Mouse (Mus musculus) retina, adult 2 months (tissue): ENCODE measurements at regions not wholly inside any gene's neighbourhood (a gene's known extent, or its start where the extent isn't known, plus 50 kb on each side); places are given as distances from the start of the nearest gene placed in this dataset.

Source experiments
- DNase-seq: peaks from one replicate; pipeline ENCODE4 v3.0.0-alpha.2; 2012; ENCODE audit warnings: low read depth, low spot score

DNA sequence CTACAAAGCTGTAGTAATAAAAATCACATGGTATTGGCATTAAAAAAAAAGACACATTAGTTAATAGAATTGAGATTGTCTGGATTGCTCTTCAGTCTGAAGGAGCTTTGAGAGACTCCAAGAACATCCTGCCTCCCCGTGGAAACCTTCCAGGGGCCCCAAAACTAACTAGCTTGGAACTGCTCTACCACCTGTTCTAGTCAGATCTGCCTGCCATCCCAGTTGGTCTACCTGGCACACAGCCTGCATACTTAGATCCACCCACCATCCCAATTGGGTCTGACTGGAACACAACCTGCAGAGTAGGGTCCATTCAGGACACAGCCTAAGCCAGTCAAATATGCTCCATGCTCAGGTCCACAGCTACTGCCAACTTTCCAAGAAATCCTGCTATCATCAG lies 503.6 kb downstream of the Rapgef2 start:
- no peak for DNase-seq

DNA sequence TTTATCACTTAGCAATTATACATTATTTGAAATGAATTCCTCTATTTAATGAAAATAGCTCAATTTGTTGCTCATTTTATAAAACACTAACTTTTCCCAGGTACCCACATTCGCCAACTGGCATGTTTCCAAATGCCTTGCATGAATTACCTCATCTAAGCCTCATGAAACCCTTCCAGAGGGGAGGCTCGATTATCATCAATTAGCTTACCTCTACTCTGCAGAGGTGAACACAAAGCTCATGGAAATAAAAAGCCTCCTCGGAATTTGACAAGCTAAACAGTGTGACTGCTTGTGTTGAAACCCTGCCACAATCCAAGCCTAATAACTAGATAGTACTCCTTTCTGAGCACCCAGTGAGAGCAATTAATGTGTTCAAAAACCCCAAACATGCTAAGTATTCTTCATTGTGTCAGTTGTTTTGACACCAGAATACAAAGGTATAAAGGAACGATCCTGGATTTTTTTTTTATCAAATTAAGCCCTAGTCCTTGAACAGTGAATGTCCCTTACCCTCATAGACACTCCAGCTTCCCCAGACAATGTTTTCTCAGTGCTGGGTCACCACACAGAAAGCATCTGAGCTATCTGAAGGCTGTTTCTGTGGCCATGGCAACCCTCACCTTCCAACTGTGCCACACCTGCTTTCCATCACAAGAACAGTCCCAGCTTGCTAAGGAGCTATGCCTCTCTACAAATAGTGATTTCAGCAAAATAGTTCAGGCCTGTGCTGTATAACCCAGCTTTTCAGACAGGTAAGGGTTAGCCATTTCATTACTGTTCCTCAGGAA lies 530.4 kb downstream of the Rapgef2 start:
- DNase-seq, result no peak

DNA sequence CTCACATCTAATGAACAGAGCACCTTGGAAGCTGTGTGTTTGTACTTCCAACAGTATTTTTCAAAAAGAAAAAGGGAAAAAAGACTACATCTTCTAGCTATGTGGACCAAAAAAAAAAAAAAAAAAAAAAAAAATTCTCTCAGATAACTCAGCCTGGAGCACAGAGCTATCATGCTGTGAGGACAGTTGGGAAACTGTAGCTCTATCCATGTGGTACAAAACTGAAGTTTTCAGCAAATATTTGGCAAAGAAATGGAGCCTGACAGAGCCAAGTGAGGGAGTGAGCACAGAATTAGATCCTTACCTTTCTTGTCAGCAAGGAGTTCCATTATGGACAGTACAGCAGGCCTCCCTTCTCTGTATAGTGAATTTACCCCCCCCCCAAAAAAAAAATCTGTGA lies 550.2 kb downstream of the Rapgef2 start:
- no peak for DNase-seq

DNA sequence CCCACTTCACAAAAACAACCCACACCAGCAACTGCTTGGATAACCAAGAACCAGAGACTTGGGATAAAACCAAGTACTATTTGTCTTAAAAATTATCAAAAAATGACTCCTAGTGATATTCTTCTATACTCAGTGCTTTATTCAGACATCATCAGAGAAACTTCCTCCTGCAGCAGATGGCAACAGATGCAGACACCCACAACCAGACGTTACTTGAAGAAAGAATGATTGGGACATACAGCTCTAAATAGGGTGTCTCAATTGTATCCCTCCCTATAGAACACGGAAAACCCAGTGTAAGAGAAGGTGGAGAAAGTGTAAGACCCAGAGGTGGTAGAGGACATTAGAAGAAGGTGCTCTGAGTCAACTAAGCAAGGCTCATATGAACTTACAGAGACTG lies 569.6 kb downstream of the Rapgef2 start:
- no peak for DNase-seq

DNA sequence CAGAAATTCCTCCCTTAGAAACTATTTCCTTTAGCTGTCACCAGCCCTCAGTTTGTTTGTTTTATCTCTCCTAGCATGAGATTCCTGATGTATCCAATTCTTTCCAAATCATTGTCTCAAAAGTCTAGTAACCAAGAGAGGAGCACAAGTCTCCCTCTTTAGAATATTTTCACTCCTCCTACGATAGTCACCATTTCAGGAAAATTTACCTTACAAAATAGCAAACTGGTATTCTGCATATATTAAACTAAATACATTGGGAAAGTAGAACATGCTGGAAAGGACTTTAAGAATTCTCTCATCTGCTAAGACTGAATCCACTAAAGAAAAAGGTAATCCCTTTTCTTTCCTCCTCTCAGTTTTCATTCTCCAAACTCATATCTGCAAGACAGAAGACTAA lies 578.6 kb downstream of the Rapgef2 start:
- DNase-seq, result no peak

DNA sequence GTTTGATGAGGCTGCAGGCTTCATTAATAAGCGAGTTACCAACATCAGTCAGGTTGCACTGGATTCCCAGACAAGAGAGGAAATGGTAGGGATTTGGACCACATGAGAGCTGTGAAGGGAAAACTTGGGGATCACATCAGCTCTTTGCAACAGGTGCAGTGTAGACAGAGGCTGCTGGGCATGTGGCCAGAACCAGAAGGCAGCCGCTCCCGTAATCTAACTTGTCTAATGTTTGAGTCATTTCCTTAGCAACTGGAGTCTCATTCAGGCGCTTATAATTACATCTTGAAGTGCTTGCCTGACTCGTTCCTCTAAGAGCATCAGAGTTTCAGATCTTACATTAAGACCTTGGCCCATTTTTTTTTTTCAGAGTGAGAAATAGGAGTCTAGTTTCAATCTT lies 587.4 kb downstream of the Rapgef2 start:
- DNase-seq, result no peak

DNA sequence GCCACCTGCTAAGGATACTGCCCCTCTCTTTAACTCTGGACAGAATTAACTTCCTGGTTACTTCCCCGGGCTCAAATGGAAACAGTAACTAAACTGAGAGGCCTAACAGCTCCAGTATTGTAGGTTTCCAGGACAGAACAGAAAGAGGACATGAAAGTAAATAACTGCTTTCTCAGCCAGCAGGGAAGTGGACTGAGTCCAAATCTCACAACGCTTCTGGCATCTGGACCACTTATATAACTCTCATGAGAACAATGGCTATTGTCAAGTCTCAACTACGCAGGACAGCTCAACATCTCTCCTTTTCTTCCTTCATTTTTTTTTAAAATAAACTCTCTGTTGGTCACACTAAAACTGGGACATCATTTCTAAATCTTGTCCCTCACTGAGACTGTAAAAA lies 594.8 kb downstream of the Rapgef2 start:
- no peak for DNase-seq

DNA sequence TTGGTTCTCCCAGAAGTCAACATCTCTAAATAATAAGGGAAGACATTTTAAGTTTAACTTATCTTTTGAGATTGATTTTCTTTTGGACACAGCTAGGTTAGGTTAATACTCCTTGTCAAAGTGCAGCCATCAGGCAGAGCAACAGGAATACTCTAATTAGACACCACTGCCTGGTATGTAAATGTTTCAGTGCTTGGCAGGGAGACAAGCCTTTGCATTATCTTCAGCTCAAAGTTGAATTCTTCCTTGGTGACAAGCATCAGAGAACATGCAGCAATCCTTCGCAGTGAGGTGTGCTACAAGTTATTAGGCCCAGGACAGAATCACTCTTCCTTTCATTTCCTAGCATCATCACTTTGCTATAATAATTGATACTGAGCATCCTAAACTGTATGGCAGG lies 608.7 kb downstream of the Rapgef2 start:
- DNase-seq, result no peak

DNA sequence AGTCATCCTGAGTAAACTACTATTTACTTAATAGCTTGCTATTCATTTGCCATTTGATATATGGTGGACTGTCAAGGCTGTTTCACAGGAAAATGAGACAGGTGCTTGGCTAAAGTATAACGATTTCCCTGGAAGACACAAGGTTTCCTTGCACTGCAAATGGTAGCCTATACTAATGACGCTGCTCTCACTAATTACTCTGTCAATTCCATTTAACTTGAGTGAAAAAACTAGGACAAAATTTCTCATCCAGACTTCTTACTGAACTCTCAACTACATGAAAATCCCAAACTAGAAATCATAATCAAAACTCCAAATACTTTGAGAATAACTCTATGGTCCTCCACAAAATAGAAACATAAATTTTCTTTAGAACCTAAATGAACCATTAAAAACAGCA lies 609.5 kb downstream of the Rapgef2 start:
- no peak for DNase-seq

DNA sequence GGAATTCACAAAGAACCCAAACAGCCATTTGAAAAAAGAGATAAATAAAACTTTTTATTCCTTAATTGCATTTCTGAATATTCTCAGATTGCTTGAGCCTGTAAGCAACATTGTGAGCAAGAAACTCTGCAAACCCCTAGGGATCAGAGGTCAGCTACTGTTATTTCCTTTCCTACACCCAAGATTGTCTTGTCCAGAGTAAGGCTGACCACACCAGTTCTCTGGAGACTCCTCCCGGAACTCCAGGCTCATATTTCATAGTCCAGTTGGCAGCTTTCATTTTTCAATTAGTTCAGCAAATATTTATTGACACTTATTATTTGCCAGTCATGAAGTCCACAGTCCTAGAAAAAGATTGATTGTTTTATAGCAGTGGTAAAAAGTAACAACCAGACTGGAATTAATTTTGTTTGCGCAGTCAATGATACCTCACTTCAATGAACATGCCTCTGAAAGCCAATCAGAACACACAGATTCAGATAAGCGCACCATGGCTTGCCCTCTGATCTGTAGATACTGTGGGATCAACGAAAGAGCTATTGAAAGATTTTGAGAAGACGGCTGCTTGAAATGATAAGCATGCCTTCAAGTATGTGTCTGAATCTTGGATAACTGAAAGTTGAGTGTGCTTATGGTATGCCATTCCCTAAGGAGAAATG lies 611.7 kb downstream of the Rapgef2 start:
- no peak for DNase-seq

DNA sequence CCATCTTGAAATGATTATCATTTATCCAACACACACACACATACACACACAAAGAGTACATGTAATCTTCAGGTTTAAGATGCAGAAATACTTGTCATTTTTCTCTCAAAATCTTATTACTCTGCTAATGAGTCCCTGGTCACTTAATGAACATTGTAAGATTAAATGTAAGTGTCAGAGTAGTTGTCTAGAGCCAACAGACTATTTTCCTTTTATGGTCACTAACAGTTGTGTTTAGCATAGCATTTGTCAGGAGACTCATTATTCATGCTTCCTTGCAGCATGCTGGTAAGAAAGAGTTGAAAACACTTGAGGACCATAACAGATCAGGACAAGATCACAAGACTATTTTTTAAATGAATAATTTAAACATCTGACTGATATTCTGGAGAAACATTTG lies 618.3 kb downstream of the Rapgef2 start:
- no peak for DNase-seq

DNA sequence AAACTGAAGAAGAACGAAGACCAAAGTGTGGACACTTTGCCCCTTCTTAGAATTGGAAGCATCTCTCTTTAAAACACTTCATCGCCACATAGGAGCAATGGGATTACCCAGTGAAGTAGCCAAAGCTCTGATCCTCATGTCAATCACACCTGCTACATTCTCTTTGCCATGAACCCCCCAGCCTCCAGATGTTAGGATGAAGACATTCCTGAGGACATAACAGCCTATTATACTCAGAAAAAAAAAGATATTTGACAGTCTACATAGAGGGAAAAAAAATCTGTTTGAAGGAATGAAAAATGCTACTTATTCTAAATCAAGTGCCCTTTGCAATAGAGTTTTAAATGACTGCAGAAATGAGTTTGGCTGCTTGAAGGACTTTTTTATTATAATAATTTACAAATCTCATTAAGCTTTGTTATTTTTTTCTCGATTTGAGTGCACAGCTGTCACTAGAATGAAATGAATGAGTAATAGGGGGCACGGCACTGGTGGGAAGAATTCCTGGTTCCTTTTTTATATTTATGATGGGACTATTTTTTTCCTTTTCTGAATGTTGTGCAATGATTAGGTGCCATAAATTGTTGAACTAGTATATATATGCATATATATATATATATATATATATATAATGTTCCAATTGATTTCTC lies 618.8 kb downstream of the Rapgef2 start:
- no peak for DNase-seq

DNA sequence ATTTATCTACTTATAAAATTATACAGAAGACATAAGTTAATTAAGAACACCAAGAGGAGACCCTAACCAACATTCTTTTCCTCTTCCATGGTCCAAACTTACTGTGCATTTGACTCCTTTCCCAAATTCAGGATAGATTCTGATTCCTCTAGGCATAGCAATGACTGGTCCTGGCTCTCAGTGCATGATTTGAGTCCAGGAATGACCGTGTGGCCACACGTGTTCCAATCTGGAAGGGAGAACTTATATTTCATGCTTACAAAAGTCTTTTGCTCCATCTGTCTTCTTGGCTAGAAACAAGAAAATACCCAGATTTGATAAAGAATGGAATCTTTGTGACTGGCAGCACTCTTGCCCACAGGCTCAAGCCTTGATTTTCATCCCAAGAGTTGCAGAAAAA lies 638.2 kb downstream of the Rapgef2 start:
- no peak for DNase-seq

DNA sequence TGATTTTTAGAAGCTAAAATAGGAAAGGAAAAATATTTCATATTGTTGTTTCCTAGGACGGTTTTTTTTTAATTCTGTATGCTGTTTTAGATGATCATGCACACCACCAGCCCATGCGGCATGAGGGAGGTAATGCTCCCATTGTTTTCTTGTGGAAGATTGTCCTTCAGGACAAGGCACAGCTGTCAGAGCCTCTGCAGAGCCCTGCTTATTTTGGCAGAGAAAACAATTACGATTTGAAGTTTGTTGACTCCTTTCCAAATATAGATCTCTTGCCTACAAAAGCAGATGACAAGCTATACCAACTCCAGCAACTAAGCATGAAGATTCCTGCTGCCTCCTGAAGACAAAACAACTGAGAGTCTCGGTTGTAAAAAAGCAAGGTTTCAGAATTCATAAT lies 650.9 kb downstream of the Rapgef2 start:
- DNase-seq, result no peak

DNA sequence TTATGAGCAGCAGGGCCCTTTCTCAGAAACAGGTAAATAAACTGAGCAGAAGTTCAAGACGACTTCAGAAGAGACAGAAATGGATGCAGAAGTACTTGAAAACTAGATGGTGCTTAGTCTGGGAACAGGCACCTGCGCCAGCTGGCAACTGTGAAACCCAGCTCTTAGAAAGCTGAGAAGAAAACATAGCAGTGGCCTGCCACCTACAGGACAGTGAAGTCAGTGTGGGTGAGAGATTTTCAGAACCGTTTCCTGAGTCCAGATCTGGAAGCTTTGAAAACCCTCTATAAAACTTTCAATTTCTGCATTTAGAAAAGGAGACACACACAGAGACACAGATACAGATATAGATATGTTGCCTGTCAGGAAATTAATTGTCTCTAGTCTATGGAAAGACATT lies 667.4 kb downstream of the Rapgef2 start:
- no peak for DNase-seq

DNA sequence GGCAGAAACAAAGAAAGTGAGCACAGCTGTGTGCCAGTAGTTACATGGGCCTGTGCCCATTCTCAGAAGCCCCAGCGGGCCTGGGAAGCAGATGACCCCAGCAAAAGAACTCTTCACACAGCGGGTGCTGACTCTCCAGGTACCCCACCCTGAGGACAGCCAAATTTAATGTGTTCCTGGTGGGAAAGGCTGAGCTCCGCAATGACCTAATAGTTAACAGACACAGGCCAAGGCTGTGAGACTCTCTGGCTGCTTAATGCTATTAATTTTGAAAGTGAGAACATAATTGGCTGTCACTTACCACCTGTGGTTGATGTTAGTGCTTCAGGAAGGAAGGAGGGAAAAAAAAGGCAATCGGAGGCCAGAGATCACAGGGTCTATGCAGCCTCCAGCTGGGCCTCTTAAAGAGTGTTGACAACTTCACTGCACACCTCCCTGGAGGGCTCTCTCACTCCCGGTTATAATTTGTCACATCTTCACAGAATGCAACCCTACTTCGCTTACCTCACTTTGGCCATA lies 691.5 kb downstream of the Rapgef2 start:
- DNase-seq, result no peak

DNA sequence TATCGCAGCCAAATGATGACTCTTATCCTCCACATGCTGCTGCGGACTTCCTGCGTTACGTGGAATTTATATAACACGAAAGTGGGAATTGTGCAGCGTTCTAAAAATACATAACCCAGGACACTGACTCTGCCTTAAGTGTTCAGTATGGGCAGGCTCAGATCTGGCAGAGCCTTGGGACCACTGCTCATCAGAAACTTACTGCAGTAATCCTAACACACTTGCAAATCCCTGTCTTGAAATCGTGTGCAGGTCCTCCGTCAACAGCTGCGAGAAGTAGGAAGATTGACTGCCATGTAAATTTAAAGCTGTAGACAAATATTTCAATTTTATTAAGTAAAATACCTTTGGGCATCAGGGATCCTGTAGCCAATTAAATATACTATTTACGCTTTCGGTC lies 692.0 kb downstream of the Rapgef2 start:
- no peak for DNase-seq

DNA sequence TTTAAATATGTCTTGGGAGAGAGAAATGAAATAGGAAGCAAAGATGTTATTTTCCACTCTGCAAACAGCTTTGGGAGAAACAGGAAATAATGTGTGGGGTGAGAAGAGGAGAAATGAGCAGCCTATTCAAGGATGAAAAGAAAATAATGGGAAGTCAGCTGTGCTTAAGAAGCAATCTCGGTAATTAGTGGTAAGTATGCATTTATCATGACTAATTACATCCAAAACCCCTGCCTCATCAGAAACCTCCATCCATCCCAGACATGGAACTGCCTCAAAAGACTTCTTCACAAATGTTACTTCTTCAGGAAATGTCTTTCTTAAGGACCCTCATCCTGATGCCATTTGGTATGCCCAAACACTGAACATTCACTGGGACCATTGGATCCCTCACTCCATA lies 699.7 kb downstream of the Rapgef2 start:
- no peak for DNase-seq

DNA sequence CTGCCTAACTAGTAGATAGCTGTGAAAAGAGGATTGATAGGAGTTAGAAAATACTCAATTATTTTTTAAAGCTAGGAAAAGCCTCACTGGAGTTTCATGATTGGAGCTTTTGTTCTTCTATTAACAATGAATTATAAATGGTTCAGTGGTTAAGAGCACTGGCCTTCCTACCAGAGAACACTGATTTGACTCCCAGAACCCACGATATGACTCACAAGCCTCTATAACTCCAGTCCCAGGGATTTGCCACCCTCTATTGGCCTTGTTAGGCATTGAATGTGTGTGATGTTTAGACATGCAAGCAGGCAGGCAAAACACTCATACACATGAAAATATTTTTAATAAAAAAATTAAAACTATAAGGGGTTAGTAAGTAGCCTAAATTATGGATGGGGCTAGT lies 704.4 kb downstream of the Rapgef2 start:
- peak; percentile 6 for DNase-seq

DNA sequence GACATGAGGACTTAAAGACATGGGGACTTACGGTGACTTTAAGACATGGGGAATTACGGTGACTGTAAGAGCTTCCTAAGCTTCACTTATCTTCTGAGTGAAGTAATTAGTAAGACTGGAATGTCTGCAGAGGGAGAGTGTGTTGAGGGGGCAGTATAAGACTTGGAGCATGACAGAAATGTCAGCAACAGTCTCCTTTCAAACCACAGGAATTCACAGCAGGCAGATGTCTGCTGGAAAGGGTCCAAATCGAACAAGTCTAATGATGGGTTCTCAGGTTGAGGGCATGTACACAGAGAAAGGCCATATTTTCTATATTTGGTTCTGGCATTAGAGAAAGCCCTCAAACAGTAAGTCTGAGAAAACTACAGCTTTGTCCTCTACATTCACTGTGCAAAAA lies 705.2 kb downstream of the Rapgef2 start:
- DNase-seq, result no peak

DNA sequence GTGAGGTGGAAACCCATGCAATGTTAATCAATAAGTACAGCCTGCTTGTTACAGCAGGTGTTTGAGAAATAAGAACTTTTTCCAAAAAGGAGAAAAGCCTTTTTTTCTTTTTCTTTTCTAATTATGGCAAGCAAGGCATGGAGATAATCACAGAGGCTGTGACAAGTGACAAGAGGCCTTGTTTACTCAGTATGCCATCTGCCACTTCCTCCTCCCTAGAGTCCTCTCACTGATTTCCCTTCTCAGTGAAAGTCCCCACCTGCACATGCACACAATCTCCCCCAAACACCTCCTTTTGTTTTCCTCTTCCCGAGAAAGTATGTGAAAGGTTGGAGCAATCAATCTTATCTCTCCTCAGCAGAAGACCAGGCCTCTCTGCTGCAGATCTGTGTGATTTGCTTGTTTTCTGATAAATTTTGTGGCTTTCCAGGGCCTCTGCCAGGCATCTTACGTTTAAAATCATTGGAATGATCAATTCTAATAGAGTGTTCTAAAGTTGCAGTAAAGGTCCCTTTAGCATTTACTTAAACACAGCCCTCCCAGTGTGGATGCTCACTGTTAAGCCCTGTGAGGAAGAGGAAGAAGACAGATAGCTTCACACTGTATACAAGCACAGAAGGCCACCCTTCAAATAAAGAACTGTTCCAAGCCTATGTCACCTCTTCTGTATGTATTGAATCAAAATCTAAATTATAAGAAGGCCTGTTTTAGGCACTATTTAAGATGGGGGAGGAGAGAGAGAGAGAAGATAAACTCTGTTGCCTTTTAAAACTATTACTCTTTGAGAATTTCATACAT lies 710.5 kb downstream of the Rapgef2 start:
- DNase-seq, result no peak

DNA sequence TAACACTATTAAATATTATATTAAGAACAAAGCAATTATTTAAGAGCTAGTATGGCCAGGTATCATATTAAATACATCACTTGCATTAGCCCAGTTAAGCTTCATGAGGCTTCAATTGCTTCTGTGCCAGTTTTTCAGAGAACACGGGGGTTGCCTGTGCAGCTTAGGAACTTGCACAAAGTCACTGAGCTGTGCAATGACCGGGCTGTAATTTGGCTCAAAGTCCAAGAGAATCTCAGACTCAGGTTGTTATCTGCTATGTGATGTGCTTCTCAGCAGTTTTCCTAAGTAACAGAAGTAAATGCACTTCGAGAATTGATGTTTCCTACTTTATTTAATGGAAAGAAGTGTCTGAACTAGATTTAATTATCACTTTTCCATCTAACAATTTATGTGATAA lies 711.5 kb downstream of the Rapgef2 start:
- no peak for DNase-seq
